Mouse (Mus musculus) kidney, adult 2 months (tissue): ENCODE data around the gene Krr1.

Experiments used
- CTCF ChIP-seq: fragments of 200-500 bp; conservative IDR thresholded peaks from 2 replicates; pipeline ENCODE4 v1.5.1; 2011; ENCODE audit warnings: low read depth, mild to moderate bottlenecking, control low read depth, low read length, moderate library complexity, mixed read lengths; ENCODE audit not compliant: insufficient read depth, insufficient read length
- POLR2A ChIP-seq: fragments of 200-500 bp; IDR thresholded peaks from one replicate; pipeline ENCODE4 v1.6.1; 2011; ENCODE audit warnings: low read depth, low read length, control low read depth

- TF ChIP-seq CTCF = no peak
- TF ChIP-seq POLR2A = no peak
Observed at GRCm38 (mm10) chr10:112023585-112023984, 51.1 kb downstream of the Krr1 start.
